Mouse (Mus musculus) liver, embryonic 14.5 days (tissue): ENCODE results near the gene Cks1b.

ENCODE experiments used
- CTCF ChIP-seq: IDR thresholded peaks from 2 replicates; pipeline ENCODE4 v1.5.1; 2016; ENCODE audit warnings: antibody characterized with exemption, low read depth, control low read depth
- EP300 ChIP-seq: IDR thresholded peaks from 2 replicates; pipeline ENCODE4 v1.6.1; 2016; ENCODE audit warnings: antibody characterized with exemption, low read depth

GRCm38 (mm10) chr3:89449541-89449940 is 31.4 kb upstream of the Cks1b start:
- TF ChIP-seq CTCF (peak; percentile 92), EP300 (no peak)
